Mouse (Mus musculus) CD4-positive naive resting alpha-beta T cell, adult 76 days (primary cell): ENCODE measurements around the gene Amot. TPM values are rescaled to one million over a fixed set of nuclear protein-coding genes. Genes with fewer than 3 reads are reported as not detected.

ENCODE experiments used
- total RNA-seq: library from RNA; stranded (reverse); gene quantifications from one replicate; pipeline ENCODE4 v1.2.4, GENCODE M21; 2023

The Amot gene
- total RNA-seq = not detected

DNA sequence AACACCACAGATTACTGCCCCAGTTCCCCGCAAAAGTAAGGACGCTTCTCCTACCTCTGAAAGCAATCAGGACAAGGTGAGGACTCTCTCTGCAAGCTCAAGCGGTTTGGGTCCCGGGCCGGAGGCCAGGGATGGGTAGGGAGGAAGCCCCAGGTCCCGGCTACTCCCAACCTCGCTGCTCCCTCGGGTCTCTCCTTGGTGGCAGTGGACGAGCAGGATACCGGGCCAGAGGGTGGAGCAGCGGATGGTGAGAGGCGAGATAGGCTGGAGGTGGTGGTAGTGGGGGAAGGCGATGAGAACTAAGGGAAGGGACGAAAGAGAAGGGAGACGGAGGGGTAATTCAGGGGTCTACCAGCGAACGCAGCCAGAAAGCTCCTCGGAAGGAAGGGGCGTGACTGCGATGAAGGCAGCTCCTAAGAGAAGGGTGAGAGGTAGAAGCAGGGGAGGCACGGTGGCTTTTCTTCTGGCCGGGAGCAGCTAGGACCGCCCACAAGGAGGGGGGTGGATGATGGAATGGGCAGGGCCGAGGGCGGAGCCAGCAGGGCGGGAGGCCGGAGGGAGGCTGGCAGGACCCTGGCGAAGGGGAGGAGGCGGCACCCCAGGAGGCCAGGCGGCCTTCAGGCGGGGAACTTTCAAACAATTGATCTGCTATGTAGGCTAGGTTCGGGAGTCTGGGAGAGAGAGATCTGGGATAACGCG, at the start of gene Amot:
TSS of gene Amot (minus strand) at position 465 of the 699 bp plus-strand sequence.

Other genes with a start within 250 kb of the Amot start
- gene Lhfpl1, start 156.1 kb downstream of the Amot start, total RNA-seq = not detected